ENCODE assay signal across 14 mouse cellular contexts in the genomic region with DNA sequence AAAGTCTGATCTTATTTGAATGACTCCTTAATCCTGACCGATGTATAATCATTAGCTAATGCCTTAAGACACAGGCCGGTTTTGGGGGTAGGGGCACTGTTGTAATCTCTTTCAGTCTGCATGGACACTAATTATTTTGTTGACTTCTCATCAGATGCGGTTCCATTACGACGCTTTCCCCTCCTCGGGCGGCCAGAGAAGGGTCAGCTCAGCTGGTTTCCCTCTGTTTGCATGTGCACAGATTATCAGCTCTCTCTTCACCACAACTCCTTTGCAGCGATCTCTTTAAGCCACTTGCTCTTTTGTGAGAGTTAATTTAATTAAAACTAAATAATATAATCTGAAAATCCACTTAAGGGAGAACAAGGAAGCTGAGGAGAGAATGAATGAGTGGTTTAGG. TPM values are rescaled to one million over a fixed set of nuclear protein-coding genes. Genes with fewer than 3 reads are reported as not detected.
A peak's percentile ranks its signal among the peaks of the same experiment; 100 is the strongest.
DNase-seq lines count a peak whose midpoint lies in the region; ATAC-seq and TF ChIP-seq lines count a peak whose summit lies in the region.
"Had no signal": no experiment of that assay in that cellular context is flagged by ENCODE, and none has a peak within 500 bp of the region (broad histone marks: within the 10 kb centered on the region; RNA-seq: fewer than 3 reads in every experiment).

No protein-coding gene starts in this region.

- H3K4me2 ChIP-seq in hindbrain, embryonic 13.5 days, result peak overlapping the region; percentile 58
- peak overlapping the region; percentile 62; the same call in 1 of the 2 replicates for H3K4me2 ChIP-seq in midbrain, embryonic 16.5 days (ENCODE audit: low read length)

- TF ChIP-seq CTCF in brain, embryonic 14.5 days (IDR thresholded peaks at IDR 0.05; ENCODE audit: borderline replicate concordance, extremely low read depth, insufficient read depth, insufficient read length), result no peak

- WGBS in forebrain, embryonic 10.5 days, result 11% methylated on average over 8 of the region's 8 CpGs
- WGBS in hindbrain, embryonic 13.5 days, result 21% methylated on average over 8 of the region's 8 CpGs
- WGBS in midbrain, embryonic 16.5 days, result 6% methylated on average over 8 of the region's 8 CpGs

- H3K4me1 ChIP-seq in forebrain, embryonic 10.5 days, result peaks cover 96% of the 10 kb centered on the region
- H3K4me1 ChIP-seq in hindbrain, embryonic 13.5 days (replicated peaks), result peaks cover 70% of the 10 kb centered on the region
- H3K4me1 ChIP-seq in midbrain, embryonic 16.5 days (ENCODE audit: control insufficient read depth, insufficient read depth, low read length), result peaks cover 45% of the 10 kb centered on the region
- H3K4me1 ChIP-seq: megakaryocyte, embryonic 14.5 days had no signal

- peaks cover 18% of the 10 kb centered on the region for H3K27me3 ChIP-seq in forebrain, embryonic 10.5 days (ENCODE audit: poor library complexity, severe bottlenecking)
- H3K27me3 ChIP-seq in hindbrain, embryonic 13.5 days, result no peaks in the 10 kb centered on the region
- no peaks in the 10 kb centered on the region for H3K27me3 ChIP-seq in midbrain, embryonic 16.5 days (ENCODE audit: control insufficient read depth, insufficient read depth, low read depth, low read length)
- H3K27me3 ChIP-seq: heart, embryonic 13.5 days; lung, embryonic 15.5 days had no signal

- no peak for TF ChIP-seq POLR2A in brain, embryonic 14.5 days (IDR thresholded peaks at IDR 0.05; ENCODE audit: borderline replicate concordance, extremely low read depth, insufficient read depth, insufficient read length, poor library complexity, severe bottlenecking)

- peaks cover 32% of the 10 kb centered on the region for H3K36me3 ChIP-seq in forebrain, embryonic 10.5 days (replicated peaks)
- no peaks in the 10 kb centered on the region for H3K36me3 ChIP-seq in hindbrain, embryonic 13.5 days
- H3K36me3 ChIP-seq in midbrain, embryonic 16.5 days (ENCODE audit: control insufficient read depth, insufficient read depth, low read length), result no peaks in the 10 kb centered on the region
- H3K36me3 ChIP-seq: lung, embryonic 15.5 days had no signal

- peak overlapping the region; percentile 90 for H3K27ac ChIP-seq in forebrain, embryonic 10.5 days
- H3K27ac ChIP-seq in hindbrain, embryonic 13.5 days, result peak overlapping the region; percentile 92
- H3K27ac ChIP-seq in midbrain, embryonic 16.5 days (ENCODE audit: low read length), result peak overlapping the region; percentile 82
- H3K27ac ChIP-seq: lung, embryonic 15.5 days had no signal

- ATAC-seq in hindbrain, embryonic 13.5 days (ENCODE audit: low FRiP score), result no peak
- no peak for ATAC-seq in midbrain, embryonic 16.5 days
- no peak for ATAC-seq in monocyte, adult 5-6 weeks (replicated peaks; ENCODE audit: insufficient number of reproducible peaks, low FRiP score, low TSS enrichment, poor library complexity, severe bottlenecking)
- ATAC-seq: inflammation-experienced regulatory T-cells, adult 6 months had no signal

- DNase-seq in brain, embryonic 14.5 days (ENCODE audit: low read depth), result peak; percentile 66
- no peak for DNase-seq in forebrain, embryonic 10.5 days (ENCODE audit: extremely low spot score, low spot score)
- DNase-seq in gastrocnemius, adult 8-10 months (ENCODE audit: low spot score in 2 of 2), result no peak
- DNase-seq in heart, postnatal 4 days, result no peak
- DNase-seq: cerebellum, postnatal 36 days; liver; right cerebral cortex, postnatal 4 days had no signal

- H3K4me3 ChIP-seq in forebrain, embryonic 10.5 days, result peak overlapping the region; percentile 46
- peak overlapping the region; percentile 36; the same call in 1 of the 2 replicates for H3K4me3 ChIP-seq in hindbrain, embryonic 13.5 days
- H3K4me3 ChIP-seq in midbrain, embryonic 16.5 days (ENCODE audit: low read depth, low read length), result no peak overlapping the region
- H3K4me3 ChIP-seq: heart, embryonic 13.5 days; lung, embryonic 15.5 days; megakaryocyte, embryonic 14.5 days had no signal

- no peak overlapping the region for H3K9ac ChIP-seq in hindbrain, embryonic 13.5 days
- H3K9ac ChIP-seq in midbrain, embryonic 16.5 days (ENCODE audit: low read depth, low read length), result no peak overlapping the region
- H3K9ac ChIP-seq: heart, embryonic 13.5 days; lung, embryonic 15.5 days had no signal

- peaks cover 17% of the 10 kb centered on the region for H3K9me3 ChIP-seq in forebrain, embryonic 10.5 days
- H3K9me3 ChIP-seq in hindbrain, embryonic 13.5 days, result no peaks in the 10 kb centered on the region
- no peaks in the 10 kb centered on the region for H3K9me3 ChIP-seq in midbrain, embryonic 16.5 days (replicated peaks; ENCODE audit: control insufficient read depth, low read length, poor library complexity, severe bottlenecking)
- H3K9me3 ChIP-seq: heart, embryonic 13.5 days; lung, embryonic 15.5 days had no signal

RNA-seq across cellular contexts. Expression of a gene that starts 29.0 kb away (rescaled TPM):
- polyA plus RNA-seq in brain, embryonic 14.5 days (2012; rRNA removed), result 20.2 and 20.5 TPM in 2 replicates
- 25.9 TPM in 2 replicates for polyA plus RNA-seq in forebrain, embryonic 10.5 days (2016; fragmentation: Nextera tagmentation; extraction: Ambion mirVana)
- polyA plus RNA-seq in hindbrain, embryonic 13.5 days (2015; fragmentation: Nextera tagmentation; extraction: Ambion mirVana), result 14.0 and 17.2 TPM in 2 replicates
- polyA plus RNA-seq in midbrain, embryonic 16.5 days (2015; fragmentation: Nextera tagmentation; extraction: Ambion mirVana), result 7.3 and 10.5 TPM in 2 replicates
- 1 to 10 TPM; 1.8 to 3.0 (median 2.3) TPM for total RNA-seq in gastrocnemius, adult 8-10 months (2022)
- 1 to 10 TPM; 8.8 to 9.3 TPM for total RNA-seq in heart, postnatal 4 days (2021)
- not detected in 3 replicates for total RNA-seq in monocyte, adult 5-6 weeks (2017)
